Mouse (Mus musculus) gastrocnemius, postnatal 25 days (tissue): ENCODE data around the gene Hsf2bp. TPM values are rescaled to one million over a fixed set of nuclear protein-coding genes. Genes with fewer than 3 reads are reported as not detected.
A peak's percentile ranks its signal among the peaks of the same experiment; 100 is the strongest.

Source experiments
- DNase-seq: peaks from one replicate; pipeline ENCODE4 v3.0.0; 2022
- total RNA-seq, 2 experiments: library from RNA; stranded (reverse); gene quantifications; 1 replicate in 1 of 2; 2 replicates in 1 of 2; pipeline ENCODE4 v1.2.3; 2021

The Hsf2bp gene
- total RNA-seq, 2 experiments from 2014 or later: 0.92 to 0.99 TPM

- DNase-seq: no peak
These were observed 1.8 kb downstream of the Hsf2bp start for GRCm38 (mm10) chr17:32034322-32034721.

- DNase-seq: no peak
These were observed 4.5 kb downstream of the Hsf2bp start for GRCm38 (mm10) chr17:32031684-32032083.

- DNase-seq: no peak
These were observed 7.8 kb downstream of the Hsf2bp start for GRCm38 (mm10) chr17:32028301-32028700.

GRCm38 (mm10) chr17:32027666-32028065 lies 8.5 kb downstream of the Hsf2bp start:
- DNase-seq: no peak

GRCm38 (mm10) chr17:32025386-32025785 lies 10.8 kb downstream of the Hsf2bp start:
- peak; percentile 45 for DNase-seq

GRCm38 (mm10) chr17:32024671-32025073 lies 11.5 kb downstream of the Hsf2bp start:
- no peak for DNase-seq

- DNase-seq: peak; percentile 33
These were observed 13.1 kb downstream of the Hsf2bp start for GRCm38 (mm10) chr17:32023088-32023487.

- DNase-seq: no peak
These were observed 13.6 kb downstream of the Hsf2bp start for GRCm38 (mm10) chr17:32022551-32022950.

GRCm38 (mm10) chr17:32021981-32022380 lies 14.2 kb downstream of the Hsf2bp start:
- no peak for DNase-seq

GRCm38 (mm10) chr17:32018127-32018894 lies 17.8 kb downstream of the Hsf2bp start:
- DNase-seq: peak; percentile 67

- no peak for DNase-seq
These were observed 19.7 kb downstream of the Hsf2bp start for GRCm38 (mm10) chr17:32016481-32016880.

GRCm38 (mm10) chr17:32013659-32014058 lies 22.5 kb downstream of the Hsf2bp start:
- DNase-seq: no peak

- no peak for DNase-seq
These were observed 23.9 kb downstream of the Hsf2bp start for GRCm38 (mm10) chr17:32012254-32012653.

GRCm38 (mm10) chr17:32011694-32012093 lies 24.5 kb downstream of the Hsf2bp start:
- DNase-seq: no peak

GRCm38 (mm10) chr17:32006800-32007199 lies 29.3 kb downstream of the Hsf2bp start:
- peak; percentile 21 for DNase-seq

- no peak for DNase-seq
These were observed 32.9 kb downstream of the Hsf2bp start for GRCm38 (mm10) chr17:32003251-32003650.

GRCm38 (mm10) chr17:31998351-31998750 lies 37.8 kb downstream of the Hsf2bp start:
- no peak for DNase-seq

- no peak for DNase-seq
These were observed 39.8 kb downstream of the Hsf2bp start for GRCm38 (mm10) chr17:31996331-31996730.

- DNase-seq: no peak
These were observed 40.4 kb downstream of the Hsf2bp start for GRCm38 (mm10) chr17:31995784-31996183.

- no peak for DNase-seq
These were observed 42.0 kb downstream of the Hsf2bp start for GRCm38 (mm10) chr17:31994132-31994531.

- no peak for DNase-seq
These were observed 42.8 kb downstream of the Hsf2bp start for GRCm38 (mm10) chr17:31993354-31993753.

GRCm38 (mm10) chr17:31992004-31992403 lies 44.1 kb downstream of the Hsf2bp start:
- no peak for DNase-seq

- DNase-seq: no peak
These were observed 47.1 kb downstream of the Hsf2bp start for GRCm38 (mm10) chr17:31989035-31989434.

GRCm38 (mm10) chr17:31986915-31987314 lies 49.2 kb downstream of the Hsf2bp start:
- DNase-seq: no peak
